Mouse (Mus musculus) midbrain, embryonic 14.5 days (tissue): ENCODE data around the gene Mvb12a. TPM values are rescaled to one million over a fixed set of nuclear protein-coding genes. Genes with fewer than 3 reads are reported as not detected.
"Not testable (repeated sequence)": the region's sequence is repeated elsewhere in the genome, so short reads cannot be mapped to it uniquely, and the experiment has no call there.

Source experiments
- ATAC-seq: fragments of 200-750 bp; cut with Nextera tagmentation; 2 replicates; pipeline ENCODE4 v1.8.0; 2017; ENCODE audit warnings: moderate number of reproducible peaks, moderate library complexity; ENCODE audit not compliant: low FRiP score, low TSS enrichment
- DNase-seq: peaks from one replicate; pipeline ENCODE4 v3.0.0-alpha.2; 2015
- H3K27ac ChIP-seq: fragments of 300-500 bp; sonication (generic); replicated peaks from 2 replicates; pipeline ENCODE4 v1.5.1; 2014; ENCODE audit warnings: mild to moderate bottlenecking, low read depth, low read length, moderate library complexity
- H3K27me3 ChIP-seq: fragments of 300-500 bp; sonication (generic); 2 replicates; pipeline ENCODE4 v1.6.1; 2014; ENCODE audit warnings: low read length, control low read depth, mixed read lengths; ENCODE audit not compliant: control insufficient read depth, insufficient read depth
- H3K36me3 ChIP-seq: fragments of 300-500 bp; sonication (generic); 2 replicates; pipeline ENCODE4 v1.6.1; 2014; ENCODE audit warnings: low read length, control low read depth; ENCODE audit not compliant: control insufficient read depth, insufficient read depth
- H3K4me1 ChIP-seq: fragments of 300-500 bp; sonication (generic); 2 replicates; pipeline ENCODE4 v1.6.1; 2014; ENCODE audit warnings: mild to moderate bottlenecking, antibody characterized with exemption, low read length, control low read depth; ENCODE audit not compliant: control insufficient read depth, insufficient read depth
- H3K4me2 ChIP-seq: fragments of 300-500 bp; sonication (generic); 2 replicates; pipeline ENCODE4 v1.6.1; 2014; ENCODE audit warnings: mild to moderate bottlenecking, low read length, moderate library complexity
- H3K4me3 ChIP-seq: fragments of 300-500 bp; sonication (generic); replicated peaks from 2 replicates; pipeline ENCODE4 v1.5.1; 2014; ENCODE audit warnings: low read depth, low read length
- H3K9ac ChIP-seq: fragments of 300-500 bp; sonication (generic); replicated peaks from 2 replicates; pipeline ENCODE4 v1.6.1; 2014; ENCODE audit warnings: mild to moderate bottlenecking, low read length, moderate library complexity
- H3K9me3 ChIP-seq: fragments of 300-500 bp; sonication (generic); 2 replicates; pipeline ENCODE4 v1.6.1; 2016; ENCODE audit warnings: low read length, control low read depth, mixed read lengths; ENCODE audit not compliant: control insufficient read depth
- WGBS: fragments of 180-500 bp; shearing (Covaris S2); extraction: QIAGEN DNeasy Blood & Tissue Kit; methylation state at CpG from one replicate; pipeline ENCODE4 v1.1.7; 2014; 5-methylcytosine and 5-hydroxymethylcytosine counted together
- polyA plus RNA-seq: library from polyadenylated mRNA; unstranded; fragments of >200 nt; fragmentation: Nextera tagmentation; extraction: Ambion mirVana; gene quantifications from 2 replicates; pipeline ENCODE4 v1.2.1, GENCODE M21; 2014

Gene Mvb12a
- polyA plus RNA-seq, 1 experiment from 2014 or later = 54.6 TPM

DNA sequence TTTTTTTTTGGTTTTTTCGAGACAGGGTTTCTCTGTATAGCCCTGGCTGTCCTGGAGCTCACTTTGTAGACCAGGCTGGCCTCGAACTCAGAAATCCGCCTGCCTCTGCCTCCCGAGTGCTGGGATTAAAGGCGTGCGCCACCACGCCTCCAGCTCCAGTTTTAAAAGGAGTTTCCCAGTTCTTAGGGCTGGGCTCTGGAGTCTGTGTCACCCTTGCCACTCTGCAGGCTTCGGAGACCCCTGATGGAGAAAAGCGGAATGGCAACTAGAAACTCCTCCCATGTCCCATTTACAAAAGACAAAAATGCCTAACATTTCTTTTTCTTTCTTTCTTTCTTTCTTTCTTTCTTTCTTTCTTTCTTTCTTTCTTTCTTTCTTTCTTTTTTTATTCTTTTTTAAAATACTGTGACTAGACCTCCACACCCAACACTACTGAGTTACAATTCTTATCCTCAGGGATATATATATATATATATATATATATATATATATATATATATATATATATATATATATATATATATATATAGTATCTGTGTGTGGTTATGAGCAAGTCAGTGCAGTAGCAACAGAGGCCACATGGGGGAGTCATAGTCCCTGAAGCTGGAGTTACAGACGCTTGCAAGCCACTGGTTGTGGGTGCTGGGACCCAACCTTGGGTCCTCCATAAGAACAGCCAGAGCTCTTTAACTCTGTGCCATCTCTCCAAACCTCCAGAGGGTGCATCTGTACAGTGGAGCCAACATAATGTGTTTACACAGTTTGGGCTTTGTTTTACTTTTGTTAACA, 23.5 kb upstream of the Mvb12a start:
- WGBS = 47% methylated on average over 9 of the region's 10 CpGs
- H3K4me1 ChIP-seq, H3K27ac ChIP-seq, H3K36me3 ChIP-seq, ATAC-seq, H3K4me3 ChIP-seq, H3K4me2 ChIP-seq, H3K9me3 ChIP-seq, H3K9ac ChIP-seq, H3K27me3 ChIP-seq: not testable (repeated sequence)
- DNase-seq = peak; percentile 80

DNA sequence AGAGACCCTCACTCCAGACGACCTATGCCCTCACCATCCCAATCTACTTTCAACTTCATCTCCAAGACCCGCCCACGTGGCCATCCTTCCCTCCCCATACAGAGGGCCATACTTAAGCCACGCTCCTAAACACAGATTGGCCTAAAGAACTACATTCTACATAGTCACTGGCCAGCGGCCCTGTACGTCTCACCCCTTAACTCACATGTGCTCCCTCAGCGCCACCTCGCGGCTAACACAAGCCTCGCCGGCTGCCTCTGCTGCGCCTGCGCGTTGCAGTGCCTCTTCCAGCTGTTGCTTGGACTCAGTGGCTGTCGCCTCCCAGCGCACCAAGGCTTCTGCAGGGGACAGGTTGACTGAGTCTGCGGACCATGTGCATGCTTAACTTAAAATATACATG, 21.1 kb upstream of the Mvb12a start:
- H3K36me3 ChIP-seq = no peaks in the 10 kb centered on the region
- peaks cover 20% of the 10 kb centered on the region for H3K27me3 ChIP-seq
- WGBS = 3% methylated on average over 17 of the region's 17 CpGs
- DNase-seq (peak; percentile 93), ATAC-seq (peak; percentile 75)
- H3K4me1 ChIP-seq = no peaks in the 10 kb centered on the region
- no peak overlapping the region for H3K9ac ChIP-seq
- H3K4me2 ChIP-seq = no peak overlapping the region
- H3K27ac ChIP-seq = no peak overlapping the region
- H3K9me3 ChIP-seq = no peaks in the 10 kb centered on the region
- no peak overlapping the region for H3K4me3 ChIP-seq

DNA sequence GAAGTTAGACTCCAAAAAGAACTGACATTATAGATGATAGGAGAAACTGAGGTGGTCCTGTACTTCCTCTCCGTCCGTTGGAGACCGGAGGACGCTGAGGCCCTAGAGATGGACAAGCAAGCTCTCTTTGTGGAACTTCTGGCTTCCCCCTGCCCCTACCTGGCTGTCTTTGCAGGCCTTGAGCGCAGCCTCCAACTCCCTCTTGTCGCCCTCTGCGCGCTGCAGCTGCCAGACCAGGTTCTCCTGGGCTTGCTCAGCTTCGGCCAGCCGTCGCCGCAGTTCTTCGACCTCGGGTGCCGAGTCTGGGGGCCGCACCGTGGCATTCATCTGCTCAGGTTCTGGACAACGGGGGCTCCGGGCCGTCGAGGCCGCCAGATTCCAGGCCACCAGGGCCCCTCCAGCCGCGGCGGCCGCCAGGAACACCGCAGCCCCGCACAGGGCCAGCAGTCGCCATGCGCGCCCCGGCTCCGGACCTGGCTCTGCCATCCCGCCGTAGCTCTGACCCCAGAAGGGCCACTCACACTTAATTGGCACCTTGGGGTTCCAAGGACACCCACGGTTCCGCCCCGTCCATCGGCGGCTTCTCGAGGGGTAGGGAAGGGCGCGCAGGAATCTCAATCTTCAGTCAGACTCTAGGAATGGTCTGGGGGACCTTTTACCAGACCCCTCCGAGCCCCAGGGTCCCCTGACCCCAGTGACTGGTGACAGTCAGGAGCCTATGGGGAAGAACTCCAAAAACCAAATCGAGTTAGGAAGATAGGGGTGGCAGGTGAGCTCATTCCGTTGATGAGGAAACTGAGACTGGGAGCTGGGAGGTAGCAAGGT, 17.3 kb upstream of the Mvb12a start, which contains the start of gene Ccdc194:
Gene Ccdc194 (minus strand): TSS at position 486 of the 825 bp plus-strand sequence.
- DNase-seq (no peak), ATAC-seq (no peak)
- H3K4me3 ChIP-seq = no peak within 1 kb of the TSS
- WGBS = 6% methylated on average over 46 of the region's 46 CpGs
- no peaks in the 10 kb centered on the region for H3K9me3 ChIP-seq
- peaks cover 25% of the 10 kb centered on the region for H3K27me3 ChIP-seq
- 0 out of 2 replicates have a peak within 1 kb of the TSS, but pooled peaks have one; percentile 9 for H3K9ac ChIP-seq
- no peak within 1 kb of the TSS for H3K4me2 ChIP-seq
- H3K4me1 ChIP-seq = no peaks in the 10 kb centered on the region
- H3K36me3 ChIP-seq = no peaks in the 10 kb centered on the region
- H3K27ac ChIP-seq = no peak within 1 kb of the TSS

DNA sequence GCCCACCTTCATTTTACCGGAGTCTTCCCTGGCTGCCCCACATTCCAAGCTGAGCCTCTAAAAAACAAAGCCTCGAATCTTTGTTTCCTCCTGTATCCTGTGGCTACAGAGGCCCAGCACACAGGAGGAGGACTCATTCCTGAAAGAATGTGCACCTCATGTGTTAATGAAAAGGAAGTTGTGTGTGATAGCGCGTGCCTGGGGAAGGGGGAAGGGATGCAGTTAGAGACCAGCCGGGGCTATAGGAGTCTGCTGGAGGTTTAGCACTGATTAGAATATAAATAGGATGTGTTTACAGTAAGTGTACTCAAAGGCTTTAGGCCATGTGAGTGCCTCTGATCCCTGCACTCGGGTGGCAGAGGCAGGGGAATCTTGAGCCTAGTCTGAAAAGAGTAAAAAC, 16.4 kb upstream of the Mvb12a start:
- Histone ChIP-seq H3K9ac (no peak overlapping the region), H3K36me3 (no peaks in the 10 kb centered on the region), H3K4me1 (no peaks in the 10 kb centered on the region), H3K9me3 (no peaks in the 10 kb centered on the region), H3K4me2 (no peak overlapping the region), H3K4me3 (no peak overlapping the region), H3K27ac (no peak overlapping the region), H3K27me3 (peaks cover 25% of the 10 kb centered on the region)
- WGBS = 8% methylated on average over 6 of the region's 6 CpGs
- DNase-seq = no peak
- no peak for ATAC-seq

DNA sequence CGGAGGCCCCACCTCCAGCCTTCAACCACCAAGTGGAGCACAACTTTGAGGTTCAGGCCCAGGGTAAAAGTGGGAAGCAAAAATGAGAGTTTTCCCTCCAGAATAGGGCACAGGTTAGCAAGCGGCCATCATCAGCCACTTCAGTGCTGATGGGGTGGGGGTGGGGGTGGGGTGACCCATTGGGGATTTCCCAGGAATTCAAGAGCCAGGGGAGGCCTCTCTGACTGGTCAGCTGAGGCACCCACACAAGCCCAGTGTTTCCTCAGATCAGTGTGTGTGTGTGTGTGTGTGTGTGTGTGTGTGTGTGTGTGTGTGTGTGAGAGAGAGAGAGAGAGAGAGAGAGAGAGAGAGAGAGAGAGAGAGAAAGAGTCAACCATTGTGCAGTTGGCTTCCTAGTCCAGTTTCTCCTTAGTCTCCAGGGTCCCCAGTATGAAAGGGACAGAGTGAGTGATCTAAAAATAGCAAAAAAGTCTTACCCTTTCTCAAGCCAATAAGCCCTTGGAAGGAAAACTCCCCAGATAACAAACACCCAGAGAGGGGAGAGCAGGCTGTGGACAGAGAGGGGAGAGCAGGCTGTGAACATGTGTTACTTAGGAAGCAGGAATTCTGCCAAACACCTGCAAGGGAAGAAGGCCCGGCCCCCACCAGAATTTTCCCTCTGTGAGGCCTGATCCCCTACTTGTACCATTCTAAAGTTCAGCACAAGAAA, 15.4 kb upstream of the Mvb12a start:
- H3K4me3 ChIP-seq = no peak overlapping the region
- peaks cover 25% of the 10 kb centered on the region for H3K27me3 ChIP-seq
- no peak overlapping the region for H3K9ac ChIP-seq
- H3K4me2 ChIP-seq = no peak overlapping the region
- no peaks in the 10 kb centered on the region for H3K4me1 ChIP-seq
- no peak for DNase-seq
- 37% methylated on average over 3 of the region's 3 CpGs for WGBS
- ATAC-seq = no peak
- H3K9me3 ChIP-seq = no peaks in the 10 kb centered on the region
- no peak overlapping the region for H3K27ac ChIP-seq
- H3K36me3 ChIP-seq = no peaks in the 10 kb centered on the region

DNA sequence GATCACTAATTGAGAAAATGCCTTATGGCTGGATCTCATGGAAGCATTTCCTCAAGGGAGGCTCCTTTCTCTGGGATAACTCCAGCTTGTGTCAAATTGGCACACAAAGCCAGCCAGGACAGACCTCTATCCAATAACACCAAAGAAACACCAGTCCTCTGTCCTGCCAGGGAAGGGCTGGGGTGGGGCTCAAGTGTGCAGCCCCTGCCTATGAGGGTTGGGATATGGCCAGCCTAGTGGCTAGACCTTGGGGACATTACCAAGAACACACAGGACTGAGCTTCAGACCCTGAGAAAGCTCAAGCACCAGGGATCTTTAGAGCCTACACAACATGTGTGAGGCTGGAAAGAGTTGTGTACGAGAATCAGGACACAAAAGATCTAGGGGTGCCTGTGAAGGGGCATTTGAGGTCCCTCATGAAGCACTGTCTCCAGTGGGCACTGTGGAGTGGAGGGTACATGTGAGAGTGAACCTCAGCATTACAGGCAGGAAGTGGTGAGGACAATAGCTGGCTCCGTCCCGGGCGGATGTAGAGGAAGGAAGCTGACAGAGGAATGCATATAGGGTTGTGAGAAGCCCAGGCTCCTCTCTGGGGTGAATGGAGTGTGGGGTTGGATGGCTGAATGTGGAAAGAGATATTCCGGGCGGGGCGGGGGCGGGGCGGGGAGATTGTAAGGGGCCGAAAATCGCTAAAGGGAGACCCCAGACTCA, 14.2 kb upstream of the Mvb12a start:
- Histone ChIP-seq H3K9me3 (no peaks in the 10 kb centered on the region), H3K4me1 (no peaks in the 10 kb centered on the region), H3K9ac (no peak overlapping the region), H3K36me3 (no peaks in the 10 kb centered on the region), H3K4me3 (no peak overlapping the region), H3K27ac (0 out of 2 replicates have a peak overlapping the region, but pooled peaks have one; percentile 28), H3K4me2 (no peak overlapping the region), H3K27me3 (peaks cover 25% of the 10 kb centered on the region)
- ATAC-seq (no peak), DNase-seq (no peak)
- 87% methylated on average over 11 of the region's 11 CpGs for WGBS

DNA sequence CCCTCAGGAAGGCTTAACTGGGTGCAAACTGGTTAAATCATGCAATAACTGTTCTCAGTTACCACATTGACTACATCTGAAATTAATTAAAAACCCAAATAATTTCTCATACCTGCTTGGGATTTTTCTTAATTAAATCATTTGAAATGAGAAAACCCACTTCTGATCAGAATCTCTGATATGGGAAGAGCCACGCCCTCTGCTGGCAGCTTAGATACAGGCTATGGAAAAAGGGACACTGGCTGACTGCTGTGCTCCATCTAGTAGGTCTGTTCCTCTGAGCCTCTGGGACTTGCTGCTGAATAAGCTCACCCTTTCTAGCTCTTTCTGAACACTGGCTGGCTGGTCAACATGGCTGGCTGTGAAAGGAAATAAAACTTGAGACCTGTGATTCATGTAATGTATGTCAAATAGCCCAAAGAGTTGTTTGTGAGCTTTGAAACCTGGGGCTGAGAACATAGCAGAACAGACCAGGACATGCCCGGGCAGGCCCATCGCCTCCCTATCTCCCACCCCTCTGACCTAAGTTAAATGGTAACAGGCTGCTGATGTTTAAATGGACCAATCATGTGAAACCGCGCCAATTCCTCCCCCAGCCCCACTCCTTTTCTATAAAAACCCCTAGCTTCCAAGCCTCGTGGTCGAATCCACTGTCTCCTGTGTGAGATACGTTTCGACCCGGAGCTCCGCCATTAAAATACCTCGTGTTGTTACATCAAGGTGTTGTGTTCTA, 11.8 kb upstream of the Mvb12a start:
- H3K4me3 ChIP-seq, H3K4me1 ChIP-seq, H3K36me3 ChIP-seq, H3K9ac ChIP-seq, ATAC-seq, H3K4me2 ChIP-seq, H3K9me3 ChIP-seq, H3K27ac ChIP-seq: not testable (repeated sequence)
- 78% methylated on average over 5 of the region's 12 CpGs for WGBS
- peaks cover 13% of the 10 kb centered on the region for H3K27me3 ChIP-seq
- DNase-seq = peak; percentile 61
